Mouse (Mus musculus): Measurements from ENCODE around the gene Cd9. TPM values are rescaled to one million over a fixed set of nuclear protein-coding genes. Genes with fewer than 3 reads are reported as not detected.

The Cd9 gene
- total RNA-seq, 2 experiments from 2014 or later = 19.1 to 30.7 TPM

DNA sequence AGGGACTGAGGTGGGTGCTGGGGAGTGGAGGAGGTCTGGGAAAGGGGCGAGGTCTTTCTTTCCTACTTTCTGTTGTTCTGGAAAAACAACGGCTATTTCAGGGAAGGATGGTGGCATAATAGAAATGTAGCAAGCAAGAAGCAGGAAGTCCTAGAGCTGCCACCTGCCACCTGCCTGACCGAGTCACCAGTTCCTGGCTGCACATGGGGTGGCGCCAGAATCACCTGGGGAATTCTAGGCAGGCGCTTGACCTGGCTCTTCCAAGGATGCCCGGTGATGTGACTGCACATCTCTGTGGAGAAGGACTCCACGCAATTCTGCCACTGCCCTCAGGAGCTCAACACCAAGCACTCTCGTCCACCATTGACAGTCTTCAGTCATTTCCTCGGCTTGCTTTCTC is 15.2 kb downstream of the Cd9 start:
- Histone ChIP-seq H3K4me3 (no peak overlapping the region), H3K27ac (peak overlapping the region; percentile 16)
- intact Hi-C loops (cut with DNase I) = no loop called here
- no peak for TF ChIP-seq CTCF (IDR thresholded peaks at IDR 0.05)
- no peak for DNase-seq

GRCm38 (mm10) chr6:125478135-125479128 is 16.2 kb downstream of the Cd9 start:
- intact Hi-C loops (cut with DNase I) = no loop called here
- TF ChIP-seq CTCF (IDR thresholded peaks at IDR 0.05) = no peak
- no peak for DNase-seq
- Histone ChIP-seq H3K27ac (peak overlapping the region; percentile 80), H3K4me3 (no peak overlapping the region)

DNA sequence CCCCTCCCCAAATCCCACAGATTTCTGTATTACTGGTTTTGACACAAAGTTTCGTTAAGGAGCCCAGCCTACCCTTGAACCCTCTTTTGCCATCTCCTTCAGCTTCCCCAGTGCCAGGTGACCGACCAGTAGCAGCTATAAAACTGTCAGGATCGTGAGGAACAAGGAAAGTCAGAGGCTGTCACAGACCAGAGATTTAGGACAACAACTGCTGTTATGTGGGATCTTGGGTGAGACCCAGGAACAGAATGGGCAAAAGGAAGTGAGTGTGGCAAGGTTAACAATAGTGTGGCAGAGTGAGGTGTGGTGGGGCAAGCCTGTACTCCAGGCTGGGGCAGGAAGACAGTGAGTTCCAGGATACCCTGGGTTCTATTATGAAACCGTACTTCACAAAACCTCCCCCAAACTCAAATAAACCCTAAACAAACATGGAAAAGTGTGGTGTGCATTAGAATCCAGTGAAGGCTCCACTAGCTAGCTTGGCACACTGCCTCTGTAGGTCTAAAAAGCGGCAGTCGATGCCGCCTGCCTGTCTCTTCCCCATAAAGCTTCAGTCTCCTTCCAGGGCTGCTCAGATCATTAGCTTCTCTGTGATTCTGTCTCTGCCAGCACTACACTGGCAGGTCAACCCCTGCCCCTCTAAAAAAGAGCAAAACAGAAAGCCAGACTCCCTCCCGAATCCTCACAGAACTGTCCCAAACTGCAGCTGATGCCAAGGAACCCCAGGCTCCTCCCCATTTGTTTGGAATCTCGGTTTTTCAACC is 17.6 kb downstream of the Cd9 start:
- intact Hi-C loops (cut with DNase I) = loop anchor here (2.0 kb wide), 1 partner anchor 14 kb away; no protein-coding TSS in a partner anchor
- peak overlapping the region; percentile 80 for H3K27ac ChIP-seq
- peak overlapping the region; percentile 35 for H3K4me3 ChIP-seq
- no peak for TF ChIP-seq CTCF (IDR thresholded peaks at IDR 0.05)
- DNase-seq = no peak

GRCm38 (mm10) chr6:125476090-125476489 is 18.5 kb downstream of the Cd9 start:
- DNase-seq = peak; percentile 56
- Histone ChIP-seq H3K4me3 (no peak overlapping the region), H3K27ac (peak overlapping the region; percentile 80)
- intact Hi-C loops (cut with DNase I) = loop anchor here (2.0 kb wide), 1 partner anchor 15 kb away; no protein-coding TSS in a partner anchor
- TF ChIP-seq CTCF (IDR thresholded peaks at IDR 0.05) = no peak

DNA sequence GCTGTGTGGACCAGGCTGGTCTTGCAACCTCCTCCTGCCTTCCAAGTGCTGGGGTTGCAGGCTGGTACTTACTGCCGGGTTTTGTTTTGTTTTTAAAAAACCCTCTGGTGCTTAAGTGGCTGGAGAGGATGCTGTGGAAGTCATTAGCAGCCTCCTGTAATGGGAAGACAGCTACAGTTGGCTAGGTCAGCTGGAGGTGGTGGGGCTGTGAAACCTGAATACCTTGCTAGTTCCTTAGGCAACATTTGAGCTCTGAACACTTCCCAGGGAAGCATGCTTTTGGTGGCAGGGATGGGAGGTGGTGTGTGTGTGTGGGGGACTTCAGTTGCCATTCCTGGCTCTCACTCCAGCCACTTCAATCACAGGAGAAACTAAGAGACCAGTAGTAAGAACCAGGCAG is 19.4 kb downstream of the Cd9 start:
- DNase-seq = no peak
- no peak for TF ChIP-seq CTCF (IDR thresholded peaks at IDR 0.05)
- 0 out of 2 replicates have a peak overlapping the region, but pooled peaks have one; percentile 2 for H3K4me3 ChIP-seq
- peak overlapping the region; percentile 80 for H3K27ac ChIP-seq
- intact Hi-C loops (cut with DNase I) = no loop called here

DNA sequence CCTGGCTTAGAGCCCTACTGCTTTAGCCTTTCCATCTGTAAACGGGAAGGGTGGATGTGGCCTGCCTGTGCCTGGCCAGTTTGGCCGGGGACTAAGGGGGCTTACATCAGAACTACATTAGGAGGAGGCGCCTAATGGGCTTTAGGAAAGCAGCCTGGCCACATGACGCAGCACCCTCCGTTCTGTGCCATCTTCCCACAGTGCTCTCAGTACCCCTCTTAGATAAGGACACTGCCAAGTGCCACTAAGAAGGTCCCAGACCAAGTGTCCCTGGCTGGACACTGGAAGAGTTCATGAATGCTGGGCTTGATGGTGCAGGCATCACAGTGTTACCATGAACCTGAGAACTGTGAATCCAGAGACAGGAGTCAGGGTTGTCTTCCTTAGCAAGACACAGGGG is 20.7 kb downstream of the Cd9 start:
- intact Hi-C loops (cut with DNase I) = no loop called here
- Histone ChIP-seq H3K4me3 (no peak overlapping the region), H3K27ac (peak overlapping the region; percentile 48; the same call in 1 of the 2 replicates)
- TF ChIP-seq CTCF (IDR thresholded peaks at IDR 0.05) = no peak
- no peak for DNase-seq

DNA sequence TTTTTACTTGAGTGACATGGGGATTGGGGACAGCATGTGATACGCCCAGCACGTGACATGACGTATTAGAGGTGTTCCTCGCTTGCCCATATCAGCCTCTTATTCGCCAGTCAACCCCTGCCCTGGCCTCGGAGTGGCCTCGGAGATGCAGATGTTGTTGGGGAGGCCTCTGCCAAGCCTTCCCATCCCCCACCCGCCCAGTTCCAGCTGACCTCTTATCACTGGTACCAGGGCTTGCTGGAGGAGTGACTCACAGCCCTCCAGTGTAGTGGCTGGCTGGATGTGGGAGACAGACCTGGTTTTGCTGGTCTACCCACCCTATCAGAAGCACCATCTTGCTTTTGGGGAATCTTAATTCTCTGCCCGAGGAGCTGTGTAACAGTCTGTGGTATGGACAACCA is 21.3 kb downstream of the Cd9 start:
- Histone ChIP-seq H3K27ac (no peak overlapping the region), H3K4me3 (no peak overlapping the region)
- DNase-seq = no peak
- TF ChIP-seq CTCF (IDR thresholded peaks at IDR 0.05) = no peak
- intact Hi-C loops (cut with DNase I) = no loop called here

GRCm38 (mm10) chr6:125471921-125472320 is 22.7 kb downstream of the Cd9 start:
- DNase-seq = no peak
- intact Hi-C loops (cut with DNase I) = no loop called here

DNA sequence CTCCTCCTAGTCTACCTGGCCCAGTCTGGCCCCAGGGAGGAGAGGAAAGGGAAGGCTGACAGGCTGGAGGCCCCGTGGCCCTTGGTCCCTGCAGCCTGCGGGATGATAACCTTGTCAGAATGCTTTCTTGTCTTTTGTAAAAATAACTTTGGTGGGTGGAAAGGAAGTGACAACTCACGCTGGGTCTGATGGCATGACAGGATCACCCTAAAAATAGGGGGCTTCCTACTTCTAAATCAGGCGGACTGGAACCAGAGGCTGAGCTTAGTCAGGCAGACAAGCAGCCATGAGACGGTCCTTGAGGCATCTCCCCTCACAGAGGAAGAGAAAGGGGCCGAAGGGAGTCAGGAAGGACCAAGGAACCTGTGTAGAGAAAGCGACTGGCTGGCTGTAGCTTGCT is 23.3 kb downstream of the Cd9 start:
- no peak for DNase-seq
- no peak for TF ChIP-seq CTCF (IDR thresholded peaks at IDR 0.05)
- peak overlapping the region; percentile 6; the same call in 1 of the 2 replicates for H3K27ac ChIP-seq
- intact Hi-C loops (cut with DNase I) = no loop called here
- H3K4me3 ChIP-seq = no peak overlapping the region

More at GRCm38 (mm10) chr6:125471921-125472320, 22.7 kb downstream of the Cd9 start:
- no peak overlapping the region for H3K4me3 ChIP-seq
- no peak overlapping the region for H3K27ac ChIP-seq
- no peak for TF ChIP-seq CTCF (IDR thresholded peaks at IDR 0.05)

- no peak for TF ChIP-seq CTCF (IDR thresholded peaks at IDR 0.05)
- intact Hi-C loops (cut with DNase I) = no loop called here
- no peak for DNase-seq
- H3K27ac ChIP-seq = peak overlapping the region; percentile 28
- H3K4me3 ChIP-seq = no peak overlapping the region
Measured at GRCm38 (mm10) chr6:125470616-125471015, 24.0 kb downstream of the Cd9 start.

GRCm38 (mm10) chr6:125469222-125469621 is 25.4 kb downstream of the Cd9 start:
- DNase-seq = no peak
- no peak overlapping the region for H3K4me3 ChIP-seq
- intact Hi-C loops (cut with DNase I) = loop anchor here (2.0 kb wide), 1 partner anchor 42 kb away; no protein-coding TSS in a partner anchor
- H3K27ac ChIP-seq = peak overlapping the region; percentile 71
- TF ChIP-seq CTCF (IDR thresholded peaks at IDR 0.05) = no peak

- intact Hi-C loops (cut with DNase I) = loop anchor here (2.0 kb wide), 1 partner anchor 42 kb away; no protein-coding TSS in a partner anchor
- Histone ChIP-seq H3K4me3 (no peak overlapping the region), H3K27ac (peak overlapping the region; percentile 71)
- DNase-seq = peak; percentile 45
- TF ChIP-seq CTCF (IDR thresholded peaks at IDR 0.05) = no peak
Measured at GRCm38 (mm10) chr6:125468179-125468960, 26.2 kb downstream of the Cd9 start.

All from gastrocnemius, adult 2 months (tissue).